Mouse (Mus musculus) lung, adult 18-20 months (tissue): ENCODE results near the gene Gaa.

Experiments used
- DNase-seq, 2 experiments: peaks; one replicate each; pipeline ENCODE4 v3.0.0; 2022; ENCODE audit warnings: mixed read lengths in 2 of 2

Gaa gene

GRCm38 (mm10) chr11:119306762-119307657 lies 39.3 kb downstream of the Gaa start:
- no peak for DNase-seq

GRCm38 (mm10) chr11:119307658-119307867 lies 39.9 kb downstream of the Gaa start, which contains the start of gene Card14:
Card14 (plus strand) TSS chr11:119307768.
- no peak for DNase-seq

DNA sequence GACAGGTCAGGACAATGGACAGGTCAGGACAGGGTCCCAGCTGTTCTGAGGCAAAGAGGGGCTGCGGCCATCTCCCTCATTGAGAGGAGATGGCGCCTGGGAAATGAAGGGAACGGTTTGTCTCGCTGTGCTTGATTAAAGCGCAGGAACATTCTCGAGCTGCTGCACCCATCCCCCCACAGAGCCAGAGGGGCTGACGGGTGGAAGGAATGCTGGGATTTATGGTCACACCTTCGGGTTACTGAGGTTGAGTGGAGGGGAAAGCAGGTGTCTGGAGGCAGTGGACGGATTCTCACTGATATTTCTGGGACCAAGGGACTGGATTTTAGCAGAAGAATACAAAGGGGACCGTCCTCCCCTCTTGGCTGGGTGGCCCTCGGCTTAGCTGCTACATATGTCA lies 40.2 kb downstream of the Gaa start:
- DNase-seq, result no peak

DNA sequence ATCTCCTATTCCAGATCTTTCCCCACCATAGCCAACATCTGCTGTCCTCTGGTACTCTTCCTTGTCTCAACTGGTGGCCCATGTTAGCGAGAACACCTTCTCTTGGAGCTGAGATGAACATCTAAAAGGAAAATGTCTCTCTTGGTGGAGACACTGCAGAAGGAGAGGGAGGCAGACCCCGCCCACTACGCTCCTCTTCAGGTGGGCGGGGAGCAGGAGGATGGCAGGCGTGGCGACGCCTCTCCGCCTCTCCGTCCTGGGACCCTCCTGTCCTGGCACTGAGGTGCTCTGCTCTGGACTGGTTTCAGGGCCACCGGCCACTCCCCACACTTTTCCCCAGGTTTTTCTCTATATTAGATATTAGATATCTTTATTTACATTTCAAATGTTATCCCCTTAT lies 42.9 kb downstream of the Gaa start:
- no peak for DNase-seq

GRCm38 (mm10) chr11:119314252-119314936 lies 46.7 kb downstream of the Gaa start:
- no peak for DNase-seq

- DNase-seq, result no peak
These were observed 49.0 kb downstream of the Gaa start for GRCm38 (mm10) chr11:119316720-119317119.

DNA sequence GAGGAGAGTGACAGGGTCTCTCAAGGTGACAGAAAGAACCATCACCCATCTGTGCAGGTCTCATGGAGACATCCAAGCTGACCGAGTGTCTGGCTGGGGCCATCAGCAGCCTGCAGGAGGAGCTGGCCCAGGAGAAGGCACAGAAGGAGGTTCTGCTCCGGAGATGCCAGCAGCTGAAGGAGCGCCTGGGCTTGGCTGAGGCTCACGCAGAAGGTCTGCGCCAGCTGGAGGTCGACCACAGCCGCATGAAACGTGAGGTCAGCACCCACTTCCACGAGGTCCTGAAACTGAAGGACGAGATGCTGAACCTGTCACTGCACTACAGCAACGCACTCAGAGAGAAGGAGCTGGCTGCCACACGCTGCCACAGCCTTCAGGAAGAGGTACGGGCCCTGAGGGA lies 54.8 kb downstream of the Gaa start:
- no peak for DNase-seq

- no peak for DNase-seq
These were observed 57.4 kb downstream of the Gaa start for GRCm38 (mm10) chr11:119325068-119325467.

- no peak for DNase-seq
These were observed 62.9 kb downstream of the Gaa start for GRCm38 (mm10) chr11:119330592-119330991.

- DNase-seq, result no peak
These were observed 64.3 kb downstream of the Gaa start for GRCm38 (mm10) chr11:119331970-119332369.
